Mouse (Mus musculus): ENCODE measurements around the gene Gmds.
A peak's percentile ranks its signal among the peaks of the same experiment; 100 is the strongest.

Gmds gene

DNA sequence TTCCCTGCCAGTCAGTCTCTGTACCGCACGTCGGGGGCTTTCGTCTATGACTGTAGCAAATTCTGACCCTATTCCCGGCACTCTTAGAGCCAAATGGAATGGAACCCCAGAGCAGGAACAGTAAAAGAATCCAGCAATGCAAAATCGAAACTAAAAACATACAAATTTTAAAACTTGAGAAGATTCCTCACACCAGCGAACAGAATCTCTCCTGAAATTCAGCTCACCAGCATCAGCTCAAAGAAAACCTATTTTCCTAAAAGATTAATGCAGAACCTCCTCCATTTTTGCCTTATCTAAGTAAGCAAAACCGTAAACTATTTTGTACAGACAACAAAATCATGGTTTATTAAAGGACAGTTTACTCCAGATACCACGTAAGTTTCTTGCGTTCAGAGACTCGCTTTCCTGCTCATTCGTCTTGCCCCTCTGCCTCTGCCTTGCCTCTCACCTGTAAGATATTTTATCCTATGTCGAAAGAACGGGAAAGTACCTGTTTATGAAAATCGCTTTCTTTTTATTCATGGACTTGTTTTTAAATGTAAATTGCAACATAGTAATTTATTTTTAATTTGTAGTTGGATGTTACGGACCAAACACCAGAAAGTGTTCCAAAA lies 529.6 kb downstream of the Gmds start:
- DNase-seq = no peak

DNA sequence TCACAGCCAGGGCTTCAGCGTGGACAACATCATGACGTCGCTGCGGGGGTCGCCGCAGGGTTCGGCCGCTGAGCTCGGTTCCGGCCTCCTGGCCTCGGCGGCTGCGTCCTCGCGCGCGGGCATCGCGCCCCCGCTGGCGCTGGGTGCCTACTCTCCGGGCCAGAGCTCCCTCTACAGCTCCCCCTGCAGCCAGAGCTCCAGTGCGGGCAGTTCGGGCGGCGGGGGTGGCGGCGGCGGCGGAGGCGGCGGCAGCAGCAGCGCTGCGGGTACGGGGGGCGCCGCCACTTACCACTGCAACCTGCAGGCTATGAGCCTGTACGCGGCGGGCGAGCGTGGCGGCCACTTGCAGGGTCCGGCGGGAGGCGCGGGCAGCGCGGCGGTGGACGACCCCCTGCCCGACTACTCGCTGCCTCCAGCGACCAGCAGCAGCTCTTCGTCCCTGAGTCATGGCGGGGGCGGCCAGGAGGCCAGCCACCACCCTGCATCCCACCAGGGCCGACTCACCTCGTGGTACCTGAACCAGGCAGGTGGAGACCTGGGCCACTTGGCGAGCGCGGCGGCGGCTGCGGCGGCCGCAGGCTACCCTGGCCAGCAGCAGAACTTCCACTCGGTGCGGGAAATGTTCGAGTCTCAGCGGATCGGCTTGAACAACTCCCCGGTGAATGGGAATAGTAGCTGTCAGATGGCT lies 530.3 kb downstream of the Gmds start:
- peak; percentile 26 to 31 for DNase-seq

DNA sequence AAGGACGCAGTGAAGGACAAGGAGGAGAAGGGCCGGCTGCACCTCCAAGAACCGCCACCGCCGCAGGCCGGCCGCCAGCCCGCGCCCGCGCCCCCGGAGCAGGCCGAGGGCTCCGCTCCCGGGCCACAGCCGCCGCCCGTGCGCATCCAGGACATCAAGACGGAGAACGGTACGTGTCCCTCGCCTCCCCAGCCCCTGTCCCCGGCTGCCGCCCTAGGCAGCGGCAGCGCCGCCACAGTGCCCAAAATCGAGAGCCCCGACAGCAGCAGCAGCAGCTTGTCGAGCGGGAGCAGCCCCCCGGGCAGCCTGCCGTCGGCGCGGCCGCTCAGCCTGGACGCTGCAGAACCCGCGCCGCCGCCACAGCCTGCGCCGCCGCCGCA lies 530.8 kb downstream of the Gmds start:
- peak in 1 of 2 experiments; percentile 24 for DNase-seq

DNA sequence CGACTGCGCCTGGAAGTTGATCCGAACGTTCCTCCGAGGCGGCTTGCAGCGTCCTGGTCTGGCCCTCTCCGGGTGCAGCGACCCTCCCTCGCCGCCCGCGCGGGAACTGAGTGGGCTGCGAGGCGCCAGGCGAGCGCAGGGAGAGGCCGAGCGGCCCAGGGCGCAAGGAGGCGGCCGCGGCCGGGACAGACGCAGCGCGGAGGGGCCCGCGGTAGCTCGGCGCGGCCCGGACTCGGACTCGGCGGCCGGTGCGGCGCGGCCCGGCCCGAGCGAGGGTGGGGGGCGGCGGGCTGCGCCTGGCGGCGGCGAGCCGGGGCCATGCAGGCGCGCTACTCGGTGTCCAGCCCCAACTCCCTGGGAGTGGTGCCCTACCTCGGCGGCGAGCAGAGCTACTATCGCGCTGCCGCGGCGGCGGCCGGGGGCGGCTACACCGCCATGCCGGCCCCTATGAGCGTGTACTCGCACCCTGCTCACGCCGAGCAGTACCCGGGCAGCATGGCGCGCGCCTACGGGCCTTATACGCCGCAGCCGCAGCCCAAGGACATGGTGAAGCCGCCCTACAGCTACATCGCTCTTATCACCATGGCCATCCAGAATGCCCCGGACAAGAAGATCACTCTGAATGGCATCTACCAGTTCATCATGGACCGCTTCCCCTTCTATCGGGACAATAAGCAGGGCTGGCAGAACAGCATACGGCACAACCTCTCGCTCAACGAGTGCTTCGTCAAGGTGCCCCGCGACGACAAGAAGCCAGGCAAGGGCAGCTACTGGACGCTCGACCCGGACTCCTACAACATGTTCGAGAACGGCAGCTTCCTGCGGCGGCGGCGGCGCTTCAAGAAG lies 531.4 kb downstream of the Gmds start:
- DNase-seq = peak; percentile 22 to 38

DNA sequence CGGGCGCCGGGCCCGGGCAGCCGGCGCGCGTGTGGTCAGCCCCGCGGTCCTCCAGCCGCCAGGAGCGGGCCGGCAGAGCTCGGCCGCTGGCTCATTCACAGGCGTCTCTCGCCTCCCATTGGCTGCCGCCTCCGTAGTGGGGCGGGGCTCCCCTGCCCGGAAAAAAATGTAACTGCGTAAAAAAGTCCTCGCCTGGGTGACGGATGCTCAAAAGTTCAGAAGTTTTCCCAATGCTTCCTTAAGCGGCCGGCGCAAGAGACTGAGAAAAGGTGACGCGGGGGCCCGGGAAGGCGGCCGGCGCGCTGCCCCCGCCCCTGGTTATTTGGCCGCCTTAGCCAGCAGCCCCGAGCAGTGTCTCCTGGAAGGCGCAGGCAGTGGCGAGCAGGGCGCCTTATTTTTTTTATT lies 532.1 kb downstream of the Gmds start, which contains the start of gene Foxc1:
Gene Foxc1 (plus strand): TSS at position 206 of the 405 bp plus-strand sequence.
- peak; percentile 54 to 64 for DNase-seq

DNA sequence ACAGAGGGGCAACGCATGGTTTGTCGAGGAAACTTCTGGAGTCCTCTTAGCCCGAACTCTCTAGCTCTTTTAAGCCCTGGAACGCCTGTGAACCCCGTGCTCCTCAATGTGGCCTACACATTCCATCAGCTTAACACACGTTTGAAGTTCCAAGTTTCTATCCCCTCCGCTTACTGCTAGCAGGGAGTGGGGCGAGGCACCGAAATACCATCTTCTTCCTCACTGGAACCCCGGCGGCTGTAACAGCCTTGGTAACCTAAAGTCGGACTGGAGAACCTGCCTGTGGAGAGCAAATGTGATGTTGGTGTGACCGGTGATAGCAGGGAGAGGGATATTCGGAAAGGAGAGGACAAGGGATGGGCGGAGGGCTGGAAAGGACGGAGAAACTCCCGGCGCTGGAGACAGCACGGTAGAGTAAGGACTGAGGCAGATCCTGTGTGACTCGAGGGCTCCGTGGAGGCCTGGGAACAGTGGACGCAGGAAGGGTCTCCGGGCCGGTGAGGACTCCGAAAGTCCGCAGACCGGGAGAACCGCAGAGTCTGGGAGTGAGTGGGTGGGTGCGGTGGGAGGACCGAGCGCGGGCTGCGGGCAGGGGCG lies 532.6 kb downstream of the Gmds start:
- DNase-seq = peak in 1 of 2 experiments; percentile 24

DNA sequence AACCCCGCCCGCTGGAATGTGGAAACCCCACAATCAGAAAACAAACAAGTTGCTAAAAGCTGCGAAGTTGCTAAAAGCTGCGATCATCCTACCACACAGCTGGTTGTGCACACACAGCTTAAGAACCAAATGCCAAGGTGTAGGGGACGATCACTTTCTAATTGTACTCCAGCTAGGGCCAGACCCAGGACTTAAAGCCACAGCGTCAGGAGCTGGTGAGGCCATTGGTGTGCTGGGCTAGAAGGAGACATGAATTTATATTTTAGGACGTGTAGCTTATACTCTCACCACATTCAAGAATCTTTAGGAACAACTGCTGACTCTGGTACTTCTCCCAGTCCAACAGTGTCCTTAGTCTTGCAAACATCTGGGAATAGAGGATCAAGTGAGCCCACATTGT lies 534.0 kb downstream of the Gmds start:
- no peak for DNase-seq

DNA sequence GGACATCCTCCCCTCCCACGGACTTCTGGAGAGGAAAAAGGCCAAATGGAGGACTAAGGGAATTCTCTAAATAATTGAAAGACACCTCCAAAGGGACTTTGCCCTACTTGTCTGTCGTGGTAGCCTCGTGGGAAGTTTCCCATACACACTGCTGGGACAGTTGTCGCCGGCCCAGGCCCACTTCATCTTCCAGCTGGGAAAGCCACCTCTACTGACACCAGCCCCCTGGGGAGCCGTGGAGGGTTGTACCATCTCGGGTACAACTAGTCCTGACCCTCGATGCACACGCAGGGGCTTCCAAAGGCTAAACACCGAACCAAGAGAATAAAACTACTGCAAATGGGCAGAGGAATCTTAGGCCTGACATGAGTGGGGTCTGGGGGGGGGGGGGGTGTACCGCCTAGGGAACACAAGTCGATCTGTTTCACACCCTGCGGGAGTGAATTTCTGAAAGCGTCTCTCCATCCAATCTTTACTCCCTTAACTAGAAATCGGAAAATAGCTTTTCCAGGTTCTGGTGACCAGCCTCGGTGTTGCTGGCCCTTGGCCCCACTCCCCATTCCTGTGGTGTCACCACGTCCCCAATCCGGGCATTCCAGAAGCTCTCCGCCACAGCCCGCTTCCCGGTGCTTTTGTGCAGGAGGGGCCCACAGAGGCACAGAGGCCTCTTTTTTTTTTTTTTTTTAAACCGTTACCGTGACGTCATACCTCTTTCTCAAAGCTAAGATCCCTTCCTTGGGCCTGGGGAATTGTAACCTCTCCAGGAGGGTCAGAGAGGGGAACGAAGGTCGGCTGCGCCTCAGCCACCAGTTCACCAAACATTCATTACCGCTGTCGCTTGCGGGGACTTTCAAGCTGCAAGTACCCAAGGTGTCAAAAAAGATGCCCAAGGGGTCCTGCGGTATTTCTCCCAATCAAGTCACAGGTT lies 535.1 kb downstream of the Gmds start:
- DNase-seq = no peak

DNA sequence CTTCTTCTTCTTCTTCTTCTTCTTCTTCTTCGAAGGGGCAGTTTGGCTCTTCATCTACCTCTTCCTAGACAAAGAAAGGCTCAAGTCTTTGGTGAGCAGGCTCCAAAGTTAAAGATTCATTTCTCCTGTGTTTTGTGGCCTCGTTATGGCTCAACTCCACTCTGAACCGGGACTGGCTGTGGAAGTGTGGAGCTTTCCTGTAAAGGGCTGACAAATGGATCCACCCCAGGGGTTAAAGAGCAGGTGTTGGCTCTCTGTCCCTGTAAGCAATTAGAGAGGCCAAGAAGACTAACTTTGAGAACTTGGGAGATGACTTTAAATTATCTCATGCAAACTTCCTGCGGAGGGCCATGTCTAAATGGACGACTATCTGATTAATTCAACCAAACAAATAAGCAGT lies 536.1 kb downstream of the Gmds start:
- DNase-seq = no peak

DNA sequence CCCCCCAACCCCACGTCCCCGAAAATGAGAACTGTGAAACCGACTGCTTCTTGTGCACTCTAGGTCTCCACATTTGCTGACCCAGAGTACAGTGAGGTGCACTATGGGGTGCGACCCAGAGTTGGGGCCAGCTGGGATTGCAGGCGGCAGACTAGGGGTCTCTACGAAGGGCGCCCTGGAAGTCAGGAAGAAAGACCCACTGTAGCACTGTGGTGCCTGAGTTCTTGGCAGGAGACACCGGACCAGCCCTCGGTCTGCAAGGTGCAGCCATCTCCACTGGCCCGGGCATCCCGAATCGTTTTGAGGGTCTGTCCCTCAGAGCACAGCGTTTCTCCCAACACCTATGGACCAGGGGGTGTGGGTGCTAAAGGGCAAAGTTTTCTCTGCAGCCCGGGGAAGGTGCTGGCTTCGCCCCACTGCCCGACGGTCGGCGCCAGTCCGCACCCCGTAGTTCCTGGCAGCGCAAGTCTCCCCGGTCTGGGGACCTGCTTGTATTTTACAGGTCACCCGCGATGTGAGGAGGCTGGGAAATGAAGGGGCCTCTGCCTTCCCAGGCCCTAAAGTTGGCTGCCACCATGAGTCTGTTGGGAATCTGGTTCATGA lies 536.7 kb downstream of the Gmds start:
- peak in 1 of 2 experiments; percentile 25 for DNase-seq

DNA sequence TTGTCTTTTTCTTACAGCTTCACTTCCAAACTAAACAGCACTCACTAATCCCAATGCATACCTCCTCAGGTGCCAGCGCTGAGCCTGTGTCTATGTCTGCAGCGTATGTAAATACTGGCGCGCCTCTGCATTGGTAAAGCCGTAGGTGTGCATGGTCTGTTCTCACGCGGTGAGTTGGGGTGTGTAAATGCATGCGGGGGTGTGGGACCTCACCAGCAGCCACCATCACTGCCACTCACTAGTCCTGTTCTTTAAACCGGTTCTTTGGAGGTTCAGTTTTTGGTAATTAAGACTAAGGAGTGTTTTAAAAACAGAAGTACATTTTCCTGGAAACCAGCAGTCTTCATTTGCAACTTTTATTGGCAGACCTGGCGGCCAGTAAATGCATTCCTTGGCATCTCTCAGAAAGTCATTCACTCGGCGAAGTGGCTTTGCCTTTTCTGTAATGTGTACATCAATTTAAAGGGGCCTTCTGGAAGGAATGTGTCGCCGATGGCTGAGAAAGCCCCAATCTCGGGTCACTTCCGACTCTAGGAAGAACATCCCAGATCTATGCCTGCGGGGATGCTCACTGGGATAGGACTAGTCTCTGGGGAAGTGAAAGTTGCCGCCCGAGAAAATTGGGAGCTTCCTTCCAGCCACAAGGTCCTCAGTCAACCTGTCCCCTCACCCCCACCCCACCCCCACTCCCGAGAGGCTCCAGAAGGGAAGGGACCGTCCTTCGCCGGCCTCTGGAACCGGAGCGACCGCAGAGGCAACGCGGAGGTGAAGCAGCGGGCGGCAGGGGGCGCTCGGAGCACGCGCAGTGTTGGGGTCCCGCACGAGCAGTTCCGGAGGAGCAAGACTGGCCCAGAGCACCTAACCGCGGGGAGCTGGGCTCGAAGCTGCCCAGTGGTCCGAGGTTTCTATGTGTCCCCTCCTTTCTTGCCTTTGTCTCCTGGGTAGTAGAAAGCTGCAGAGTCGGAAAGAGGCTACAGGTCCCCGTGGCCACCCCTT lies 537.7 kb downstream of the Gmds start:
- DNase-seq = peak; percentile 87 to 93

DNA sequence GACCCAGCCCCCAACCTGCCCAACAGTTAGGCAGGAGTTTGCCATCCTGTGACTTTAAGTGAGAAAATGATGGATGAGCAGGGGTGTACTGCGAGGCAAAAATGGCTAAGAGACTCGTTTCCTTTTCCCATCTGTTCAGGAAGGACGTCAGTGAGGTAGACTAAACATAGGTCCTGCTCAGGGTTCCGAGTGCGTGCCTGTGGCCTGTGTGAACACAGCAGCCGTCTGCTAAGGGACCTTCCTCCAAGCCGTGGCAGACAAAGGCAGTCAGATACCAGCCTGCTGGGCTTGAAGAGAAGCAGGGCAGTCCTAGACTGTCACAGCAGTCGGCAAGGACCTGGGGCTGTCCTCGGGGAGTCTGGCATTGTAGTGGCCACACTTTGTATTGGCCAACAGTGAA lies 540.5 kb downstream of the Gmds start:
- DNase-seq = no peak

DNA sequence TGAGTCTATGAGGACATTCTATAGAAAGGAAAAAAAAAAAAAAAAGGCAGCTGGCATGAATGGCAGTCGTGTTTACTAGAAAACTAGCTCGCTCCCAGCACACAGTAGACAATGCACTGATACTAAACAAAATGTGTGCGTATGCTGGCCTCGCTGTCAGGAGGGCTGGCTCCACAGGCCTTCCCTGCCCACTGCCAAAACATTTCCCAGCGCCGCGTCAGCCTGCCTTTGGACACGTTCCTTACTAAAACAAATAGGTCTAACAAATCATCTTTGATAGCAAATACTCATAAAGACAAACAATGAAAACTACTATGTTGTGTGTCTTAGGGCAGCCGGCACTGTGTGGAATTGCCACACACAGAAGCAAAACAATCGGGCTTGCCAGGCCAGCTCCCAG lies 541.2 kb downstream of the Gmds start:
- peak; percentile 30 to 39 for DNase-seq

DNA sequence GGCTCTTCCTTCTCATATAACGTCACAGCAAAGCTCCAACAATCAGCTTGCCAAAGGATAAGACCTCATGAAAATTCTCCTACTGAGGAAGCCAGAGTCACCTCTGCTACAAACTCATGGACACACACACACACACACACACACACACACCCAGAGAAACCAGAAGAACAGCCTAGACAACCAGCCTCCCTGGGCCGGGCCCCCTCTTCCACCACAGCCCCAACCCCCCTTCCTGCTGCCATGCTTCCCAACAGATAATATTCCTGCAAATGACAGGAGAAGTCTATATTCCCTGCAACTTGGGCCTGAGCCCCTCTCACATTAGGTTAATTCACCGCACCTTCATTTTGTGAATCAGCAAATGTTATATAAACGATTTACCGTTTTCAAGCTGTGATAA lies 545.4 kb downstream of the Gmds start:
- DNase-seq = no peak

DNA sequence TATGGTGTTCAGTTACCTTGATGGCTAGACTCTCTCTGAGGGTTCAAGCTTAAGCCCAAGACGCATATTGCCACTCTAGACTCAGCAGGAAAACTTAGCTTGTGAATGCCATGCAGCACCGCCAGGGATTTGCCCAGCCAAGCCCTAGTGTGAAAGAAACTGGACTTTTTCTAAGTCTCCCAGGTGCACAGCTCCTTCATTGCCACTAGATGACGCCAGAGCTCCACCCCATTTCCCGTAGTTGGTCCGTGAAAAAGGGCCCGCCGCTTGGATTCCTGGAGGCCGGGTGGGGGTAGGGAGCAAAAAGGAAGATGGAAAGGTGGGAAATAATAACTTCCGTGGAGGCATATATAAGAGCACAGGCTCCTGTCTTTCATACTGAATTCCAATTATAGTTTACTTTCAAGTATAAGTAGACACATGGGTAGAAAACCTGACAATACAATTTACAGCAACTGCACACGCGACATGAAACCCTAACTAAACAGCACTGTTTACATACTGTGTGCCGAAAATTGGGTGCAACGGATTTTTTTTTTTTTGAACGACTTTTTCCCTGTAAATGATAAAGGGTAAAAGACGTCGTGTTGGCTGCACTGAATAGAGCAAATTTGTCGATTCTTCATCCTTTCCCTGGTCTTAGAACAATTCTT lies 545.9 kb downstream of the Gmds start:
- peak; percentile 54 to 69 for DNase-seq

DNA sequence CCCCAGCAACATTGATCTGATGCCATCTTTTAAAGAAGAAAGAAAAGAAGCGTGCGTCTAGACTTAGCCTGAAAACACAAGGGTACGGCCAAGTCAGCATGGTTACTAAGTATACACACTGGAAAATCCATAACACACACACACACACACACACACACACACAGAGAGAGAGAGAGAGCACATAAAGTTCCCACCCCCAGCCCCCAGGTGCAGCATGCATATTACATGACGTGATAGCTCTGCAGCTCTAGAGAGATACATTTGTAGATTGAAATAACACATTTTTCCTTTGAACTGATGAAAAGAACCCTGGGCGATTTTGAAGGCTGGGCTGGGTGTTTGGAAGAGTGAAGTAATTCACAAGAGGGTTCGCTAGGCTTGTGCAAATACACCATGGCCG lies 553.8 kb downstream of the Gmds start:
- no peak for DNase-seq

DNA sequence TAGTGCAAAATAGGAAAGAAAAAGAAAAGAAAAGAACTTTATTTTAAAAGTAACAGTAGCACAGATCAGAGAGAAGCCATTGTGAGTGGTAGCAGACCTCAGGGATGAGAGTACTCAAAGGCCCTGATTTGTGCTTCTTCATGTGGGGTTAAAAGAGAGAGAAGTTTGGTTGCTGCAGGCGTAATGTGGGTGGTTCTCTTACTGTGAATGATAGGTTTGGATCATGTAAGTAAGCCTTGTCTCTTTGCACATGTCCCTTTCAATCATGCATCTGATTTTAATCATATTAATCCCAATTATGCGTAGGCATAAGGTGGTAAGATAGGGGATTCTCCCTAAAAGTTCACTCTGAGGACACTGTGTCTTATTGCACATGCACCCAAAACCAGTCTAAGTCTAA lies 556.5 kb downstream of the Gmds start:
- no peak for DNase-seq

DNA sequence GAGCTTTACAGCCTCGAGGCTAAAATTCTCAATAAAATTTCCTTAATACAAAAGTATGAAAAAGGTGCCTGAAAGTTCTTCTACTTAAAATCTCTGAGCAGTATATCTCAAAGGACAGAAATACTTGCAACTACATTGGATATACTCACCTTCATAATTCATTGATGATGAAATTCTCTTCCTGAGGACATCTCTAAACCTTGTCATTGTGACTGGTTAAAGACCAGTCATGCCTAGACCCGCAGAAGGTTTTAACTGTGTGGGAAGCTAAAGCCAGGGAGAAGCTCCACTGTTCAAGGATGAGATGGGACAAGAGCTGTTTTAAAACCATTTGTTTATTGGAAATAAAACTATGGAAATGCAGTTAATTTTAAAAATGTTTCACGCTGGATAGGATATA lies 558.2 kb downstream of the Gmds start:
- no peak for DNase-seq

DNA sequence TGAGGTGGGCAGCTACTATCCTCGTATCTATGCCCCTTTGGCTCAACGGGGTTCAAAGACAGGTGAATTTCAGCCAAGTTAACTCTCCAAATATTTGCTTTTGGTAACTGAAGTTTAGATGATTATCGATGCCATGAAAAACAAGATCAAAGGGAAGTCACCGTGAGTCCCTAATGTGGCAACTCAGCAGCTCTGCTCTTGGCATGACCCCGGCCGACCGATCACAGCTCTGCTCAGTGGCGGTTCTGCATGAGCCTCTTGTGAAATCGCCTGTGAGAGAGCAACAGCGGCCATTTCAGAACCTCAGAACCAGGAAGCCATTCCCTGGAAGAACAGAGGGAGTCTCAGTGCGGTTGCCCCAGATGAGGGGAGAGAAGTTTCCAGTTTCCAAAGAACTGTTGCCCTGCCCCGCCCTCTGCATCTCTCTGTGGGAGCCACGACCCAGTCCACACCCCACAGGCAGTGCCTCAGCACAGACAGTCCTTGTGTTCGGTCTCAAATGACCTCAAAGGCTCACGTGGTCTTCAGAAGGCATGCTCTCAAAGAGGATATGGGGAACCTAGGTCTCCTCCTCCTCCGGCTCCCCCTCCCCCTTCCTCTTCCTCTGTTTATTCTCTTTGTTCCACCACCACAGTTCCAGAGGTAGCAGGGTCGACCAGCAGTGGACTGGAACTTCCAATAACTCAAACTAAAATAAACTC lies 559.1 kb downstream of the Gmds start:
- no peak for DNase-seq
